Mouse (Mus musculus): ENCODE measurements at regions not wholly inside any gene's neighbourhood (a gene's known extent, or its start where the extent isn't known, plus 50 kb on each side); places are given as distances from the start of the nearest gene placed in this dataset.

DNA sequence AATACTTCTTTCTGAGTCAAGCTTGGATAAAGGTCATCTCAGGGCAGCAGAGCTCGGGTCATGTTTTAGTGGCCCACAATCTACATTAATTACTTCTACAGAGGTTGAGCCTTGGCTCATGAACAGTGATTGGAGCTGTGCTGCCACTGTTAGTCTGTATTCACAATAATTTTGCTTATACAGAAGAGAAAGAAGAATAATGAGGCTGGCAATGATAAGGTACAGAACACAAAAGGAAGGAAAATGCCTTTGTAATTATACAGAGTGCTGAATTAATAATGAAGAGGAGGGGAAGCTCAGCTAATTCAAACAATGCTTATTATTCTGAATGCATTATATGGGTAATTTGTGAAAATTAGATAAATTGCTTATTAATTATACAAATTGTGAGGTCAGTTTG is 573.9 kb upstream of the Cblb start:
- DNase-seq (ENCODE audit: low spot score): no peak

DNA sequence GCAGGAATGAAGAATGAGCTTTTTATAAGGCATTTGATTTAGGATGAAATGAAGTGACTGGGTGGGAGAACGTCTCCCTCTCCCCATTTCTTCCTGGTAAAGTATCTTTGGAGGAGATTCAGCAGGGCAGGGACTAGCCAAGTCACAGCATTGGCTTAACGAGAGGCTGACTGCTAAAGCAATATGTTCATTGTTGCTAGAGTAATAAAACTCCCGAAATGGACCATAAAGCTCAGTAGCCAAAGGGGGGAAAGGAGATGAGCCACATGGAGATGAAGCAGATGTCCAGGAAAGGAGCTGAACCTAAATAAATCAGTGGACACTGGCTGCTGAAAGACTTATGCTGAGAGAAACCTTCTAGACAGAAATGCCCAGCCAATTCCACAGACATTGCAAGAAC is 555.3 kb upstream of the Cblb start:
- DNase-seq (ENCODE audit: low spot score): no peak

GRCm38 (mm10) chr16:51496096-51496495 is 534.9 kb upstream of the Cblb start:
- DNase-seq (ENCODE audit: low spot score): no peak

DNA sequence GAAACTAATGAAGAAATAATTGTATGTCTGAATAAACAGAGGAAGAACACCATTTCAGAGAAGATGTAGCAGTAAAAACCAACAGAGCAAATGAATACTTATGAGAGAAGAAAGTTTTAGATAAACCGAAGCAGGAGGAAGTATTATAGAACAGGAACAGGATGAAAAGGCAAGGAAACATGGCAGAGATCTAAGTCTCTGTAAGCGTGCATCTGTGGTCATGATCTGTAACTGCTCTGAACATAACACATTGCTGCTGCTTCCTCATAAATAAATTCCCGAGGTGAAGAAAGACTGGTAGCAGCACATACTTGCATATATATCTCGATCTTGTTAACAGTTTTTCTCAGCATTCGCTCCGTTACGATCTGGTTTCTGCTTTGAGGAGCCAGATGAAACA is 533.2 kb upstream of the Cblb start:
- DNase-seq (ENCODE audit: low spot score): no peak

DNA sequence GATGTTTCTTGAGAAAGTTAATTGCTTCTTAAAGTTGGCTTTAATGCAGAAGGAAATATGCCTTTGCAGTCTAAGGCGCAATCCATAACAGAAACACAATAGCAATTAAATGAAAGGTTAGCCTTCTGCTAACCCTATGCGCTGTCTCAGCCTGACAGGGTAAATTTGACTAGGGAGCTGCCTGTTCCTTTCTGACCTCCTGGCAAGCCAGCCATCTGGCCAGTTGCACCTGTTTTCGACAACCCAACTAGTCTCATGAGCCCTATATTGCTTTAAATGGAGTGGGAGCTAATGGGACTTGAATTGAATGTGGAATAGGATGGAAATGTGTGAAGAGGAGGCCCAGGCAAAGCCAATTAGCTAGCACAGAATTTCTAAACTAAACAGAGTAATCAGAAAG is 513.9 kb upstream of the Cblb start:
- no peak for DNase-seq (ENCODE audit: low spot score)

- no peak for DNase-seq (ENCODE audit: low spot score)
Measured at GRCm38 (mm10) chr16:51520762-51521161, 510.3 kb upstream of the Cblb start.

GRCm38 (mm10) chr16:51521317-51522092 is 509.5 kb upstream of the Cblb start:
- DNase-seq (ENCODE audit: low spot score): no peak

DNA sequence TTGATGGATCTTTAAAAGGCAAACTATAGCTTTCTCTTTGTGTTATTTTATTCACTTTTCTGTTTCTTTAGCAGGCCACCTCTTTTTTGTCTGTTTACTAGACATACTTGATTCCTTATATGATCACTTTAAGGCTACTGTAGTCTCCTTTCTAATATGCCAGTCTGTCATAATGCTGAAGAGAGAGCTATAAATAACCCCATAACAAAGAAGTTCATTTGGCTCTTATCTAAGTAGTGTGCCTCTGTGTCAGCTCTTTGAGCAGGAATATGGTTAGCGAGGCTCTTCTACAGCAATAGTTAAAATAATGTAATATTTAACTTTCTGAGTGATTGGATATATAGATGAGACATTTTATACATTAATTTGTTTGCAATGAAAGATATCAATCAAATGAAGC is 507.0 kb upstream of the Cblb start:
- DNase-seq (ENCODE audit: low spot score): no peak

- no peak for DNase-seq (ENCODE audit: low spot score)
Measured at GRCm38 (mm10) chr16:51532496-51532895, 498.5 kb upstream of the Cblb start.

GRCm38 (mm10) chr16:51543769-51544168 is 487.3 kb upstream of the Cblb start:
- no peak for DNase-seq (ENCODE audit: low spot score)

DNA sequence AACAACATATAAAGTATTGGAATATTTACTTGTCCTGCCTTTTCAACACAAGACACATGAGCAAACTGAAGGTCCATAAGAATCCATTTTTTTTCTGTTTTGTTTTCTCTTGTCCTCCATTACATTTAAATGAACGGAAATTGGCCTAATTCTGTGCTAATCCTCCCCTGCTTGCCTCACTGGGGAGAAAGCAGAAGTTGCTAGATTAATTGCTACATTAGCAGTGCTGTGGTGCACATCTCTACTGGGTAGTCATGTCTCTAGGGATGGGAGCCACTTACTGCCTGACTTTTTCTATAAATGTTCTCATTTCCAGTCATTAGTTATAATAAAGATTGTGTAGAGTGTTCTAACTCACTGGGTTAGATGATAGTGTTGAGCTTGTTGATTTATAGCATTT is 484.0 kb upstream of the Cblb start:
- DNase-seq (ENCODE audit: low spot score): no peak

DNA sequence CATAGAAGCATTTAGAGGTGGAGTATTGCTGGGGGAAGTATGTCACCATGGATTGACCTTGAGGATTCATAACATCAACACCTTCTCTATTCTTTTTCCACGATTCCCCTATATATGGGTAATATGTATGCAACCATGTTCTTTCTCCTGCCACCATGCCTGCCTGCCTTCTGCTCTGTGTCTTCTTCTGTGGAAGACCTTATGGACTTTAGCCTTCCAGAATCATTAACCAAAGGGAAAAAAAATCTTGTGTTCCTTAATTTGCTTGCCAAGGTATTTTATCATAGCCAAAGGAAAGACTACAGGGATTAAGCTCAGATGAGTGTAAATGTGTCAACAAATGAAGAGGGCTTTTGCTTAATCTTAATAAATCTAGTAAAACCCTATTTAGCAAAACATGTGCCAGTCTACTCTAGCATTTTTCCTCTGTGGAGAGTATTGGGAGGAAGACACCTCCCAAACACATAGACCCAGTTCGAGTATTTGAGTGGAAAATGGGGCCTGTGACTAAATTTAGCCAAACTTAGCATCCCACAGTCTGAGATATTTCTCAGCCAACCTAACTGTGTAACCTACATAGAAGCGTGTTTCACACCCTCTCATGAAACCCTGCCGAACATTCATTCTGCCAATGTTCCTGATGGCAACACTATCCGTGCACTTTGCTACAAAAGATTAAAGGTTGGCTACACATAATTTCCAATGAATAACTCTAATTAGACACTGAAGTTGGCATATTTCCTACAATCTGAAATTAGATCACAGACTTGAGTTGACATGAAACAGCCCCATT is 468.0 kb upstream of the Cblb start:
- no peak for DNase-seq (ENCODE audit: low spot score)

DNA sequence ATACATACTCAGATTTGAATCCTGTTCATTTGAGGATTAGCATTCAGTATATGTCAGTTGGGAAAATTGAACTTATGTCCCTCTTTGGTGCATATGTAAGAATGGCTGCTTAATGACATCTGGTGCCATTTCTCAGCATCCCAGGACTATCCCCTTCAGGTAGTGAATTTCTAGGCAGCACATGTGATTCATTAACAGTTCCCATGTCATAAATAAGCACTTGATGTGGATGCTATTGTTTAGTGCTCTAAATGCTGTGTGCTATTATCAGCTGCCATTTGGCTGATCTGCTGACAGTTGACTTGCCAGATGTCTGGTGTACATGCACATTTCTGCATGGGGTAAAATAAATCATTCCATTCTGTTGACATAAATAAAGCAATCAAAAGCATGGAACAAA is 467.0 kb upstream of the Cblb start:
- no peak for DNase-seq (ENCODE audit: low spot score)

DNA sequence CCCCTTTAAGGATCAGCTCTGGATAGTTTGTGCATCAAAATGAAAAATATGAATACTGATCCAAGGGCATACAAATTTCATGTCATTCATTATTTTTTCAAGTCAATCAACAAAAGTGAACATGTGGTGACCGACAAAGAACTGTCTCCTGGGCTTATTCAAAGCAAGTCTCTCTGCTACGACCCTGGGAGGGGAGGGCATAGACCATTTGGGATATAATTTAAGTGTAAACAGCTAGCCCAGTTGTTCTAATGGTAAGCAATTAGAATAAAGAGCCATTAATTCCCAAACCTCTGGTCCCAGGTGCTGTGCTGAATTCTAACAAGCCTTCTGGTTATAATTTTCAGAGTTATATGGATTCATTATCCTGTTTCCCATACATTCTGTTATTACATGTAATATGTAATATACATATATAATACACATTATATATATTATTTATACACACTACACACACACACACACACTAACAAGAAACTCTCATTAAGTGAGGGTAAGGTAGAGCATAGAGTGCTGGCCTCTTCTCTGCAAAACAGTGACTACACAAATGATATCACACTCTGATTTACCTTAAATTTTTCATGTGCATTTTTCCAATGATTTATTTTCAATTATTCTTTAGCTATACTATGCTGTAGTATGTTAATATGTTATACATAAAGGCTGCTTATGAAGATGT is 453.0 kb upstream of the Cblb start:
- no peak for DNase-seq (ENCODE audit: low spot score)

DNA sequence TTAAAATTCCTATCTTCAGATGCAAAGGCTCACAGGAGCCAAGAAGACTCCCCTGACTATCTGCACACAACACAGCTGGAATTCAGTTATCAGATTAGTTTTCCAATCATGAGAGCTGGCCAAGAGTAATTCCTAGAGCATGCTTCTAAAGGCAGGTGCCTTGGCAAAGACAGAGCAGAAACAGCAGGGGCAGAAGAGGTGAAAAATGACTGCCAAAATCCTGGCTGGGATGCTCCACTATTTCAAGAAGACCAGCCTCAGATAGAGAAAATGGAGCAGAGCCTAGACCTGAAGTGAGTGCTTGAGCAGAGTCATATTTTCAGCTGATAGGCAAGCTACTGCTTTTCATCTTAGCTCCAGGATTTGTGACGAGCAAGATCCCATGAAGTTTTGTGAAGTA is 450.5 kb upstream of the Cblb start:
- DNase-seq (ENCODE audit: low spot score): no peak

GRCm38 (mm10) chr16:51589924-51590397 is 441.1 kb upstream of the Cblb start:
- DNase-seq (ENCODE audit: low spot score): no peak

DNA sequence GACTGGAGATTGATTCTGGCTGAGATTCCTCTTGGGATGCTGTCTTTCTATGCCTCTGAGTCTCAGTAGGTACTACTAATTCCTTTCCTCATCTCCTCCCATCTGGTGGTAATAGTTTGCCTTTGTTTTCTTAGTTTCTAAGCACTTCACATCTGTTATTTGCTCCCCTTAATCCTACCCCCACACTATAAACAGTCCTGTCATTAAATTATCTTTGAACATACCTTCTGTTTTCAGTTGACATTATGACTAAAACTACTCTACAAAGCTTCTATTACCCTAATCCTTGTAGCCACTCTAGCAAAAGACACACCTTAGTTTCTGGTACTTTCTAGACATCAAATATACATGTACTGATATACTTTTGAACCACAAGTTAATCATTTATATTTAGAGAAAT is 413.4 kb upstream of the Cblb start:
- DNase-seq (ENCODE audit: low spot score): no peak

GRCm38 (mm10) chr16:51646646-51647045 is 384.4 kb upstream of the Cblb start:
- DNase-seq (ENCODE audit: low spot score): no peak

- DNase-seq (ENCODE audit: low spot score): no peak
Measured at GRCm38 (mm10) chr16:51650100-51650499, 380.9 kb upstream of the Cblb start.

GRCm38 (mm10) chr16:51650683-51651082 is 380.3 kb upstream of the Cblb start:
- DNase-seq (ENCODE audit: low spot score): no peak

- DNase-seq (ENCODE audit: low spot score): no peak
Measured at GRCm38 (mm10) chr16:51661693-51662092, 369.3 kb upstream of the Cblb start.

DNA sequence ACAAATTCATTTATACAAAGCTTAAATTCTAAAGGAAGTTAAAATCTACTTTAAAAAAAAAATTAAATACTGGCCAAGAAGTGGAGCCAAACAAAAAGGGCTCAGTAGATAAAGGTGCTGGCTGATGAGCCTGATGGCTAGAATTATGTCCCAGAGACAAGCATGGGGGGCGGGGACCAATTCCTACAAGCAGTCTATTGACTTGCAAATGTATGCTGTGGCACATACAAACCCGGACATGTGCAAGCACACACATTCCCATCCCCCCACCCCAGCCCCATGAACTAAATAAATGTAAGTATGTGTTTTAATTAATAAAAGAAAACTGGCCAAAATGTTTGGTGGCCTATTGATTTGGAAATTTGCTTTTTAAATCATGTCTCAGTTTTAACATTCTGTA is 366.7 kb upstream of the Cblb start:
- no peak for DNase-seq (ENCODE audit: low spot score)

- no peak for DNase-seq (ENCODE audit: low spot score)
Measured at GRCm38 (mm10) chr16:51675101-51675500, 355.9 kb upstream of the Cblb start.

Data from ovary, postnatal 36 days (tissue).